Mouse (Mus musculus): ENCODE measurements around the gene Med26. TPM values are rescaled to one million over a fixed set of nuclear protein-coding genes. Genes with fewer than 3 reads are reported as not detected.

Med26 gene
- total RNA-seq, 2 experiments from 2014 or later, result 8.9 to 14.6 TPM

Other genes starting within 250 kb of the Med26 start
- 6.8 and 12.5 TPM in 2 replicates for gene Gm10282, start 243.0 kb downstream of the Med26 start, total RNA-seq (2014; fragmentation: Nextera tagmentation)
- 7.4 and 11.2 TPM in 2 replicates for gene Gm10282, start 243.0 kb downstream of the Med26 start, total RNA-seq (2017)
- gene Klf2, start 229.2 kb downstream of the Med26 start, total RNA-seq (2014; fragmentation: Nextera tagmentation), result 4.0 and 4.4 TPM in 2 replicates
- gene Klf2, start 229.2 kb downstream of the Med26 start, total RNA-seq (2017), result 2.3 and 5.1 TPM in 2 replicates
- gene Eps15l1, start 126.8 kb downstream of the Med26 start, total RNA-seq (2014; fragmentation: Nextera tagmentation), result 83.6 and 114 TPM in 2 replicates
- gene Eps15l1, start 126.8 kb downstream of the Med26 start, total RNA-seq (2017), result 28.8 and 37.5 TPM in 2 replicates
- 0.47 and 0.79 TPM in 2 replicates for gene Calr3, start 104.4 kb downstream of the Med26 start, total RNA-seq (2014; fragmentation: Nextera tagmentation)
- gene Calr3, start 104.4 kb downstream of the Med26 start, total RNA-seq (2017), result 3.3 and 6.2 TPM in 2 replicates
- gene 1700030K09Rik, start 104.4 kb downstream of the Med26 start, total RNA-seq (2014; fragmentation: Nextera tagmentation), result 5.4 and 13.0 TPM in 2 replicates
- 5.2 and 6.9 TPM in 2 replicates for gene 1700030K09Rik, start 104.4 kb downstream of the Med26 start, total RNA-seq (2017)
- gene Cherp, start 73.0 kb downstream of the Med26 start, total RNA-seq (2014; fragmentation: Nextera tagmentation), result 118 and 132 TPM in 2 replicates
- 15.6 and 34.7 TPM in 2 replicates for gene Cherp, start 73.0 kb downstream of the Med26 start, total RNA-seq (2017)
- gene Slc35e1, start 55.7 kb downstream of the Med26 start, total RNA-seq (2014; fragmentation: Nextera tagmentation), result 16.7 and 18.8 TPM in 2 replicates
- gene Slc35e1, start 55.7 kb downstream of the Med26 start, total RNA-seq (2017), result 11.5 and 15.4 TPM in 2 replicates
- gene Smim7, start 22.8 kb upstream of the Med26 start, total RNA-seq (2014; fragmentation: Nextera tagmentation), result 23.2 and 30.0 TPM in 2 replicates
- gene Smim7, start 22.8 kb upstream of the Med26 start, total RNA-seq (2017), result 40.7 and 71.8 TPM in 2 replicates
- gene Tmem38a, start 23.8 kb upstream of the Med26 start, total RNA-seq (2014; fragmentation: Nextera tagmentation), result not detected in 2 replicates
- not detected in 2 replicates for gene Tmem38a, start 23.8 kb upstream of the Med26 start, total RNA-seq (2017)
- 4.4 and 6.1 TPM in 2 replicates for gene Nwd1, start 98.4 kb upstream of the Med26 start, total RNA-seq (2014; fragmentation: Nextera tagmentation)
- 1.9 and 5.8 TPM in 2 replicates for gene Nwd1, start 98.4 kb upstream of the Med26 start, total RNA-seq (2017)
- gene Sin3b, start 175.0 kb upstream of the Med26 start, total RNA-seq (2014; fragmentation: Nextera tagmentation), result 81.0 and 90.9 TPM in 2 replicates
- gene Sin3b, start 175.0 kb upstream of the Med26 start, total RNA-seq (2017), result 73.6 and 95.5 TPM in 2 replicates
- 0.13 and 5.0 TPM in 2 replicates for gene F2rl3, start 213.6 kb upstream of the Med26 start, total RNA-seq (2014; fragmentation: Nextera tagmentation)
- 2.0 and 3.0 TPM in 2 replicates for gene F2rl3, start 213.6 kb upstream of the Med26 start, total RNA-seq (2017)